Mouse (Mus musculus): ENCODE measurements around the gene Tmem132d. TPM values are rescaled to one million over a fixed set of nuclear protein-coding genes. Genes with fewer than 3 reads are reported as not detected.

Gene Tmem132d
- polyA plus RNA-seq, 1 experiment = not detected

- Histone ChIP-seq H3K4me1 (no peaks in the 10 kb centered on the region), H3K36me3 (replicated peaks; ENCODE audit: low read length) (no peaks in the 10 kb centered on the region), H3K4me3 (replicated peaks) (no peak overlapping the region), H3K27me3 (replicated peaks) (no peaks in the 10 kb centered on the region), H3K9me3 (peaks cover 79% of the 10 kb centered on the region)
- no peak for TF ChIP-seq GATA1 (IDR thresholded peaks at IDR 0.05; ENCODE audit: borderline replicate concordance, low read length)
- no peak for TF ChIP-seq FLI1 (IDR thresholded peaks at IDR 0.05; ENCODE audit: low read length)
These were observed 14.6 kb downstream of the Tmem132d start for GRCm38 (mm10) chr5:128418149-128418710.

GRCm38 (mm10) chr5:128414056-128414455 is 18.8 kb downstream of the Tmem132d start:
- Histone ChIP-seq H3K27me3 (replicated peaks) (no peaks in the 10 kb centered on the region), H3K4me3 (replicated peaks) (no peak overlapping the region), H3K9me3 (peaks cover 72% of the 10 kb centered on the region), H3K4me1 (no peaks in the 10 kb centered on the region), H3K36me3 (replicated peaks; ENCODE audit: low read length) (no peaks in the 10 kb centered on the region)
- no peak for TF ChIP-seq GATA1 (IDR thresholded peaks at IDR 0.05; ENCODE audit: borderline replicate concordance, low read length)
- no peak for TF ChIP-seq FLI1 (IDR thresholded peaks at IDR 0.05; ENCODE audit: low read length)

DNA sequence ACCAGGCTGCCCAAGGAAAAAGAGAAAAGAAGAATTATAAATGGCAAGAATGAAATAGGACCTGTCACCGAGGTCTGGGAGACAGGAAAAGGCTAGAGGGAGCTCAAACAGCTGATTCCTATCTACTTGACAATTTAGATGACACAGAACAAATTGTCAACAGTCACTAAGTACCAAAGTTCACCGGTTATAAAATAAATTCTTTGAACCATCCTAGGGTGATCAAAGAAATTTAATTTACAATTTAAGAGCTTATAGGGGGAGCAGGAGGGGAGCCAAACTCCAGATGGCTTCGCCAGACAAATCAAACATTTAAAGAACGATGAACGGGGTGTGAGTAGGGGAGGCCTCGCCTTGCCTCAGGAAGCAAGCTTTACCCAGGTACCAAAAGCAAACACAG is 20.6 kb downstream of the Tmem132d start:
- Histone ChIP-seq H3K36me3 (replicated peaks; ENCODE audit: low read length) (no peaks in the 10 kb centered on the region), H3K9me3 (peaks cover 73% of the 10 kb centered on the region), H3K4me3 (replicated peaks) (no peak overlapping the region), H3K4me1 (no peaks in the 10 kb centered on the region), H3K27me3 (replicated peaks) (no peaks in the 10 kb centered on the region)
- TF ChIP-seq FLI1 (IDR thresholded peaks at IDR 0.05; ENCODE audit: low read length) (no peak), GATA1 (IDR thresholded peaks at IDR 0.05; ENCODE audit: borderline replicate concordance, low read length) (no peak)

DNA sequence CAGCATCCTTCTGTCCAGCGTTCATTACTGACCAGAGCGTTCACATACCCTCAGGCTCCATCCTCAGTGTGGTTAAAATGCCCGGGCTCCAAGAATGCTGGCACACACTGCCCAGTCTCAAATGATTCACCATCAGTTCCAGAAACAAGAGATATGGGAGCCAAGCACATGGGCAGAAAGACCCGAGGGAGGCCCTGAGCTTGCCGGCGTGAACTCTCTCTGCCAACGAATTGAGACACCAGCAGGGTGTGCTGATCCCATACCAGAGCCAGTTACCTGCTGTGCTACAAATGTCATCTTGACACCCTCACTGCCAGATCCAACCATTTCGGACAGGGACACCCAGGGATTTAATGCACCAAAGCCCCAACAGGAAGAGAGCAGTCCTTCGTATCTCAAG is 25.3 kb downstream of the Tmem132d start:
- H3K9me3 ChIP-seq = peaks cover 88% of the 10 kb centered on the region
- H3K36me3 ChIP-seq (replicated peaks; ENCODE audit: low read length) = no peaks in the 10 kb centered on the region
- H3K4me1 ChIP-seq = no peaks in the 10 kb centered on the region
- no peaks in the 10 kb centered on the region for H3K27me3 ChIP-seq (replicated peaks)
- no peak for TF ChIP-seq GATA1 (IDR thresholded peaks at IDR 0.05; ENCODE audit: borderline replicate concordance, low read length)
- TF ChIP-seq FLI1 (IDR thresholded peaks at IDR 0.05; ENCODE audit: low read length) = no peak
- no peak overlapping the region for H3K4me3 ChIP-seq (replicated peaks)

DNA sequence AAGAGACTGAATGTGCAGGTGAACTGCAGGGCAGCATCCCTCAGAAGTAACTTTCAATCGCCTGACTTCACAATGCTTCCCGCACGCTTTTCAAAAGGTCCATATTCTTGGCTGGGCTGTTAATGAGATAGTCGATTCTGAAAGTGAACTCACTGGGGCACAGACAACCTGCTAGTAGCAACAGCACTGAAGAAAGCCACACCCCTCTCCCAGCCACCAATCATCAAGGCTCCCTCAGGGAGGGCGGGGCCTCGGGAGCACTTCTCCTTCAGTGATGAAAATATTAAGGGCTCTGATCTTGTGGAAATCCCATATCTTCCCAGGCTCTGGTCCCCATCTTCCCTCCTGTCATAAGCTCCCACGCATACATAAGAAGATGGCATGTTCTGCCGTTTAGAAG is 27.8 kb downstream of the Tmem132d start:
- no peaks in the 10 kb centered on the region for H3K4me1 ChIP-seq
- H3K27me3 ChIP-seq (replicated peaks) = no peaks in the 10 kb centered on the region
- no peak overlapping the region for H3K4me3 ChIP-seq (replicated peaks)
- H3K9me3 ChIP-seq = peaks cover 94% of the 10 kb centered on the region
- TF ChIP-seq GATA1 (IDR thresholded peaks at IDR 0.05; ENCODE audit: borderline replicate concordance, low read length) = no peak
- no peak for TF ChIP-seq FLI1 (IDR thresholded peaks at IDR 0.05; ENCODE audit: low read length)
- H3K36me3 ChIP-seq (replicated peaks; ENCODE audit: low read length) = no peaks in the 10 kb centered on the region

DNA sequence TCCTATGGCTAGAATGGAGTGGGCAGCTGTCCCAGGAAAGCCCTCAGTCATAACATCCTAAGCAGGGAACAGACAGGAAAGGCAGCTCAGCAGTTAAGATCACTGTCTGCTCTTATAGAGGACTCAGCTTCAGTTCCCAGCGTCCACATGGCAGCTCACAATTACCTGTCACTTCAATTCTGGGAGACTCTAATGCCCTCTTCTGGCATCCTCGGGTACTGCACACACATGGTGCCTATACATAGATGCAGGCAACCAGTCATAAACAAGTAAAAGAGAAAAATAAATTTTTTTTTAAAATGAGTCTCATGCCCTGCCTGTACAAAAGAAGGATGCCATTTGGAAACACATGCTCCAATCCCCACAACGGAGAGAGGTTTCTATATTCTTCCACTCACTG is 28.7 kb downstream of the Tmem132d start:
- TF ChIP-seq FLI1 (IDR thresholded peaks at IDR 0.05; ENCODE audit: low read length) (no peak), GATA1 (IDR thresholded peaks at IDR 0.05; ENCODE audit: borderline replicate concordance, low read length) (no peak)
- Histone ChIP-seq H3K27me3 (replicated peaks) (no peaks in the 10 kb centered on the region), H3K9me3 (peaks cover 93% of the 10 kb centered on the region), H3K4me1 (no peaks in the 10 kb centered on the region), H3K4me3 (replicated peaks) (no peak overlapping the region), H3K36me3 (replicated peaks; ENCODE audit: low read length) (no peaks in the 10 kb centered on the region)

GRCm38 (mm10) chr5:128392372-128392771 is 40.5 kb downstream of the Tmem132d start:
- Histone ChIP-seq H3K36me3 (replicated peaks; ENCODE audit: low read length) (no peaks in the 10 kb centered on the region), H3K4me3 (replicated peaks) (no peak overlapping the region), H3K27me3 (replicated peaks) (no peaks in the 10 kb centered on the region), H3K9me3 (peaks cover 85% of the 10 kb centered on the region), H3K4me1 (no peaks in the 10 kb centered on the region)
- TF ChIP-seq FLI1 (IDR thresholded peaks at IDR 0.05; ENCODE audit: low read length) = no peak
- no peak for TF ChIP-seq GATA1 (IDR thresholded peaks at IDR 0.05; ENCODE audit: borderline replicate concordance, low read length)

- no peaks in the 10 kb centered on the region for H3K27me3 ChIP-seq (replicated peaks)
These were observed 43.2 kb downstream of the Tmem132d start for GRCm38 (mm10) chr5:128389665-128390064.

GRCm38 (mm10) chr5:128388358-128389141 is 44.3 kb downstream of the Tmem132d start:
- Histone ChIP-seq H3K27me3 (replicated peaks) (no peaks in the 10 kb centered on the region), H3K9me3 (peaks cover 84% of the 10 kb centered on the region), H3K4me3 (replicated peaks) (no peak overlapping the region), H3K36me3 (replicated peaks; ENCODE audit: low read length) (no peaks in the 10 kb centered on the region), H3K4me1 (no peaks in the 10 kb centered on the region)
- TF ChIP-seq FLI1 (IDR thresholded peaks at IDR 0.05; ENCODE audit: low read length) = no peak
- no peak for TF ChIP-seq GATA1 (IDR thresholded peaks at IDR 0.05; ENCODE audit: borderline replicate concordance, low read length)

More at GRCm38 (mm10) chr5:128389665-128390064, 43.2 kb downstream of the Tmem132d start:
- H3K4me3 ChIP-seq (replicated peaks) = no peak overlapping the region
- H3K4me1 ChIP-seq = no peaks in the 10 kb centered on the region
- H3K9me3 ChIP-seq = peaks cover 83% of the 10 kb centered on the region
- no peaks in the 10 kb centered on the region for H3K36me3 ChIP-seq (replicated peaks; ENCODE audit: low read length)
- TF ChIP-seq FLI1 (IDR thresholded peaks at IDR 0.05; ENCODE audit: low read length) (no peak), GATA1 (IDR thresholded peaks at IDR 0.05; ENCODE audit: borderline replicate concordance, low read length) (no peak)

- no peaks in the 10 kb centered on the region for H3K36me3 ChIP-seq (replicated peaks; ENCODE audit: low read length)
- TF ChIP-seq FLI1 (IDR thresholded peaks at IDR 0.05; ENCODE audit: low read length) (no peak), GATA1 (IDR thresholded peaks at IDR 0.05; ENCODE audit: borderline replicate concordance, low read length) (no peak)
- peaks cover 70% of the 10 kb centered on the region for H3K9me3 ChIP-seq
- H3K27me3 ChIP-seq (replicated peaks) = no peaks in the 10 kb centered on the region
- H3K4me1 ChIP-seq = no peaks in the 10 kb centered on the region
- no peak overlapping the region for H3K4me3 ChIP-seq (replicated peaks)
These were observed 63.1 kb downstream of the Tmem132d start for GRCm38 (mm10) chr5:128369814-128370213.

All from megakaryocyte, embryonic 14.5 days (primary cell).